Mouse (Mus musculus) midbrain, embryonic 12.5 days (tissue): ENCODE results near the gene Pawr. TPM values are rescaled to one million over a fixed set of nuclear protein-coding genes. Genes with fewer than 3 reads are reported as not detected.

Experiments
- ATAC-seq: fragments of 200-750 bp; cut with Nextera tagmentation; 2 replicates; pipeline ENCODE4 v1.8.0; 2017; ENCODE audit warnings: low read depth, moderate TSS enrichment, moderate library complexity; ENCODE audit not compliant: low FRiP score
- H3K27ac ChIP-seq: fragments of 300-500 bp; sonication (generic); replicated peaks from 2 replicates; pipeline ENCODE4 v1.5.1; 2016; ENCODE audit warnings: mild to moderate bottlenecking
- H3K27me3 ChIP-seq: fragments of 300-500 bp; sonication (generic); 2 replicates; pipeline ENCODE4 v1.6.1; 2016; ENCODE audit warnings: mild to moderate bottlenecking
- H3K36me3 ChIP-seq: fragments of 300-500 bp; sonication (generic); 2 replicates; pipeline ENCODE4 v1.6.1; 2016
- H3K4me1 ChIP-seq: fragments of 300-500 bp; sonication (generic); 2 replicates; pipeline ENCODE4 v1.6.1; 2016
- H3K4me2 ChIP-seq: fragments of 300-500 bp; sonication (generic); replicated peaks from 2 replicates; pipeline ENCODE4 v1.6.1; 2016; ENCODE audit warnings: mild to moderate bottlenecking, moderate library complexity
- H3K4me3 ChIP-seq: fragments of 300-500 bp; sonication (generic); 2 replicates; pipeline ENCODE4 v1.5.1; 2016; ENCODE audit warnings: mild to moderate bottlenecking
- H3K9ac ChIP-seq: fragments of 300-500 bp; sonication (generic); replicated peaks from 2 replicates; pipeline ENCODE4 v1.6.1; 2016; ENCODE audit warnings: mild to moderate bottlenecking, moderate library complexity
- H3K9me3 ChIP-seq: fragments of 300-500 bp; sonication (generic); 2 replicates; pipeline ENCODE4 v1.6.1; 2016; ENCODE audit warnings: mild to moderate bottlenecking
- WGBS: fragments of 180-500 bp; shearing (Covaris S2); methylation state at CpG from one replicate; pipeline ENCODE4 v1.1.7; 2016; 5-methylcytosine and 5-hydroxymethylcytosine counted together
- polyA plus RNA-seq: library from polyadenylated mRNA; unstranded; fragments of >200 nt; fragmentation: Nextera tagmentation; extraction: Ambion mirVana; gene quantifications from 2 replicates; pipeline ENCODE4 v1.2.1, GENCODE M21; 2016

The Pawr gene
- polyA plus RNA-seq, 1 experiment from 2014 or later: 10.9 TPM

DNA sequence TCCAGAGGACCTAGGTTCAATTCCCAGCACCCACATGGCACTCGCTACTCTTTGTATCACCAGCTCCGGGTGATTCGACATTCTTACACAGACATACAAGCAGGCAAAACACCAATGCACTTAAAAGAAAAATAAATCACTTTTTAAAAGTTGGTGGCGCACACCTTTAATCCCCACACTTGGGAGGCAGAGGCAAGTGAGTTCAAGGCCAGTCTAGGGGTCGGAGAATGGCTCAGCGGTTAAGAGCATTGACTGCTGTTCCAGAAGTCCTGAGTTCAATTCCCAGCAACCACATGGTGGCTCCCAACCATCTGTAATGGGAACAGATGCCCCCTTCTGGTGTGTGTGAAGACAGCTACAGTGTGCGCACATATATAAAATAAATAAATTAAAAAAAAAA is 16.7 kb upstream of the Pawr start:
- Histone ChIP-seq H3K27me3 (no peaks in the 10 kb centered on the region), H3K4me3 (no peak overlapping the region), H3K36me3 (no peaks in the 10 kb centered on the region), H3K27ac (no peak overlapping the region), H3K4me1 (no peaks in the 10 kb centered on the region), H3K9me3 (no peaks in the 10 kb centered on the region), H3K9ac (no peak overlapping the region), H3K4me2 (no peak overlapping the region)
- 96% methylated on average over 7 of the region's 7 CpGs for WGBS
- ATAC-seq: no peak

- Histone ChIP-seq H3K4me1 (peaks cover 6% of the 10 kb centered on the region; the same call in 1 of the 2 replicates), H3K27ac (no peak overlapping the region), H3K4me2 (no peak overlapping the region), H3K4me3 (no peak overlapping the region), H3K9ac (no peak overlapping the region), H3K36me3 (no peaks in the 10 kb centered on the region), H3K9me3 (no peaks in the 10 kb centered on the region), H3K27me3 (peaks cover 24% of the 10 kb centered on the region)
- 88% methylated on average over 7 of the region's 7 CpGs for WGBS
- ATAC-seq: no peak
These were observed 3.6 kb upstream of the Pawr start for GRCm38 (mm10) chr10:108328356-108328755.

GRCm38 (mm10) chr10:108328983-108329382 is 2.9 kb upstream of the Pawr start:
- H3K9me3 ChIP-seq: no peaks in the 10 kb centered on the region
- no peaks in the 10 kb centered on the region for H3K36me3 ChIP-seq
- H3K4me1 ChIP-seq: peaks cover 12% of the 10 kb centered on the region
- WGBS: 88% methylated on average over 12 of the region's 12 CpGs
- no peak overlapping the region for H3K4me3 ChIP-seq
- H3K27me3 ChIP-seq: peaks cover 24% of the 10 kb centered on the region
- ATAC-seq: no peak
- no peak overlapping the region for H3K9ac ChIP-seq
- H3K27ac ChIP-seq: no peak overlapping the region
- H3K4me2 ChIP-seq: no peak overlapping the region

DNA sequence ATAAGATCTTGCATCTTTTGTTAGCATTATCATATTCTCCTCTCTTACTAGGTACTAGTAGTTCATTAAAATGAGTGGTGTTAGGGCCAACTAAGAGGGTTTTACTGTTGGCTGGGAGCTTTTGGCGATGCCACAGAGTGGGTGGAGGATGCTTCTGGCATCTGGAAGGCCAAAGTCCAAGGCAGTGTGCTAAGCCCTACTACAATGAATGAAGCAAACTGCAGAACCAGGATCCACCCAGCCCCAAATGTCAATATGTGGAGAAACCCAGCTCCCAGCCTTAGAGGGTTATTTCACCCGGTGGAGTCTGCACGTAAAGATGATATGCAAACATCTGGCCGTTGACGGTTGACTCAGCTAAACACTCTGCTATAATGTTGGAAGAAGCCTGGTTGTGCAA is 2.1 kb upstream of the Pawr start:
- Histone ChIP-seq H3K4me1 (peaks cover 14% of the 10 kb centered on the region), H3K9ac (no peak overlapping the region), H3K36me3 (no peaks in the 10 kb centered on the region), H3K4me2 (no peak overlapping the region), H3K9me3 (no peaks in the 10 kb centered on the region), H3K27me3 (peaks cover 24% of the 10 kb centered on the region), H3K4me3 (no peak overlapping the region), H3K27ac (no peak overlapping the region)
- ATAC-seq: no peak
- WGBS: 93% methylated on average over 5 of the region's 5 CpGs

DNA sequence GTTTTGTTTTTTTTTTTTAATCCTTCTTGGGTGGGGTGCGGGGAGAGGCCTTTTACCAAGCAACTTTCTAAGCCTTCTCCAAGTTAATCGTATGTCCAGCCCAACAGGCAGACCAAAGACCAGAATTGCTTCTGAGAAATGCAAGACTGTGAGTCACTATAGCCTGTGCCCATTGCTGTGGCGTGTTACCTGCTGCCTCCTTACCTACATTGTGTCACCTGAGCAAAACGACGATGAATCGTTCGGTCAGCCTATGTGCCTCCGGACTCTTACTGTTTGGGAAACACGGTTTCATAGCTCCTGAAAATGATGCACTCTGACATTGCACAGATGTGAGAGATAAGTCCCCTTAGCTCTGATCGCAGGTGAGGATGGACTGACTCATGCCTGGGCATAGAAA is 957 bp upstream of the Pawr start:
- 8% methylated on average over 10 of the region's 10 CpGs for WGBS
- Histone ChIP-seq H3K4me2 (peak overlapping the region; percentile 91; the same call in 1 of the 2 replicates), H3K9me3 (no peaks in the 10 kb centered on the region), H3K27me3 (peaks cover 24% of the 10 kb centered on the region), H3K27ac (no peak overlapping the region), H3K36me3 (no peaks in the 10 kb centered on the region), H3K4me1 (peaks cover 14% of the 10 kb centered on the region), H3K9ac (no peak overlapping the region), H3K4me3 (no peak overlapping the region)
- no peak for ATAC-seq

GRCm38 (mm10) chr10:108332571-108333541 is 935 bp downstream of the Pawr start:
- Histone ChIP-seq H3K4me1 (peaks cover 14% of the 10 kb centered on the region), H3K36me3 (no peaks in the 10 kb centered on the region), H3K9ac (peak overlapping the region; percentile 79), H3K4me2 (peak overlapping the region; percentile 91), H3K4me3 (peak overlapping the region; percentile 89), H3K27me3 (peaks cover 24% of the 10 kb centered on the region), H3K9me3 (no peaks in the 10 kb centered on the region), H3K27ac (peak overlapping the region; percentile 56; the same call in 1 of the 2 replicates)
- peak; percentile 48 for ATAC-seq
- under 1% methylated on average over 101 of the region's 129 CpGs for WGBS

DNA sequence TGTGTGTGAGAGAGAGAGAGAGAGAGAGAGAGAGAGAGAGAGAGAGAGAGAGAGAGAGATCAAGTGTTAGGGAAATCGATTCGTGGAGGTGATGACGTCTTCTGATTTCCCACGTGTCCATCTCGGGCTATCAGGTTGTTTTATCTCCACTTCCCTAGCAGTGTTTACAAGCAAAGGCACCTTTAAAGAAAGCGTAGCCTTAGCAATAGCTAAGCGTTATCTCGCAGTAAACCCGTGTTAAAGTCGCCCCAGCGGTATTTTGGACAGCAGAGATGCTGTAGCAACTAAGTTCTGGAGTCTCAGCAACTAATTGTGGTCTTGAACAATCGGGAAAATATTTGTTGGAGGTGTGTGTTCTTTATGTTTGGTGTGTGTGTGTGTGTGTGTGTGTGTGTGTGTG is 1.7 kb downstream of the Pawr start:
- Histone ChIP-seq H3K4me3 (peak overlapping the region; percentile 89), H3K27ac (no peak overlapping the region), H3K27me3 (peaks cover 24% of the 10 kb centered on the region), H3K9me3 (no peaks in the 10 kb centered on the region), H3K4me2 (peak overlapping the region; percentile 91), H3K36me3 (no peaks in the 10 kb centered on the region), H3K9ac (peak overlapping the region; percentile 79), H3K4me1 (peaks cover 22% of the 10 kb centered on the region)
- 3% methylated on average over 12 of the region's 12 CpGs for WGBS
- ATAC-seq: no peak

DNA sequence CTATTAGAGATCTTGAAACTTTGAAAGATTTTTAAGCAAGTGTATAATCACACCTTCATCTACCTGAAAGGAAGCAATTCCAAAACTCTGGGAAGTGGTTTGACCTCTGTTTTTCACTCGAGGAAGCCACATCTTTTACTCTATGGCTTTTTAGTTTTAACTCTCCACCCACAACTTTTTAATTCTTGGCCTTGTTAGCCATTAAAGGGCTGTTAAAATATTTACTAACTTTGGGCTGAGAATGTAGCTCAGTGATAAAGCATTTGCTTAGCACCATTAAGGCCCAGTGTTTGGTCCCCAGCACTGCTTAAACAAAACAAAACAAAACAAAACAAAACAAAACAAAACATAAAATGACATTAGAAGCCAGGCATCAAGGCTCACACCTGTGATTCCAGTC is 2.2 kb downstream of the Pawr start:
- Histone ChIP-seq H3K27me3 (peaks cover 24% of the 10 kb centered on the region), H3K4me2 (peak overlapping the region; percentile 91), H3K4me3 (peak overlapping the region; percentile 89), H3K27ac (no peak overlapping the region), H3K9me3 (no peaks in the 10 kb centered on the region), H3K36me3 (no peaks in the 10 kb centered on the region), H3K4me1 (peaks cover 27% of the 10 kb centered on the region), H3K9ac (no peak overlapping the region)
- ATAC-seq: no peak
- 40% methylated on average over 1 of the region's 1 CpGs for WGBS

DNA sequence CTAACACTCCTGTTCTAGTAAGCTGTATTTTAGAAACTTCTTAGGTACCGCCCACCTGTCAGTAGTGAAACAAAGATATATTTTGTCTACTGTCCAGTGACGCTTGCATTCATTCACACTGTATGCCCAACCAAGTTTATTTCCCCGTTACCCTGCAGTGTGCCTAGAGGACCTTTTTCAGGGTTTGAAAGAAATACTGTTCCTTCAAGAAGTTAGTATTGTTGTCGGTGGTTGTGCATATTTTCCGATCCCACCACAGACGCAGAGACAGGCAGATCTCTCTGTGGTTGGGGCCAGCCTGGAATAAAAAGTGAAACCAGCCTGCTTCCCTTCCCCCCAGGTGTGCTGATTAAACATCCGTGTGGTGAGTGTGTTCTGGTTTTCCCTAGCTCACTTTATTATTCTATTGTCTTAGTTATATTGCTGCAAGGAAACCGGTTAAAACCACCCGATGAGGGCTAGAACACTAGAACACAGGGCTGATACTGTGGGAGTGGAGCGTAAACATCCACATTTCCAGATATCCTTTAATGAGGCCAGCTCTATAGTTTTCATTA is 3.9 kb downstream of the Pawr start:
- H3K9ac ChIP-seq: no peak overlapping the region
- no peaks in the 10 kb centered on the region for H3K36me3 ChIP-seq
- no peak overlapping the region for H3K4me2 ChIP-seq
- no peak overlapping the region for H3K4me3 ChIP-seq
- peaks cover 30% of the 10 kb centered on the region for H3K4me1 ChIP-seq
- no peaks in the 10 kb centered on the region for H3K9me3 ChIP-seq
- no peak overlapping the region for H3K27ac ChIP-seq
- WGBS: 89% methylated on average over 10 of the region's 10 CpGs
- no peak for ATAC-seq
- H3K27me3 ChIP-seq: peaks cover 15% of the 10 kb centered on the region

GRCm38 (mm10) chr10:108336581-108336980 is 4.7 kb downstream of the Pawr start:
- Histone ChIP-seq H3K4me3 (no peak overlapping the region), H3K9me3 (no peaks in the 10 kb centered on the region), H3K4me1 (peaks cover 28% of the 10 kb centered on the region), H3K36me3 (no peaks in the 10 kb centered on the region), H3K27ac (no peak overlapping the region), H3K27me3 (peaks cover 7% of the 10 kb centered on the region), H3K4me2 (no peak overlapping the region), H3K9ac (no peak overlapping the region)
- ATAC-seq: no peak
- WGBS: 94% methylated on average over 9 of the region's 9 CpGs

DNA sequence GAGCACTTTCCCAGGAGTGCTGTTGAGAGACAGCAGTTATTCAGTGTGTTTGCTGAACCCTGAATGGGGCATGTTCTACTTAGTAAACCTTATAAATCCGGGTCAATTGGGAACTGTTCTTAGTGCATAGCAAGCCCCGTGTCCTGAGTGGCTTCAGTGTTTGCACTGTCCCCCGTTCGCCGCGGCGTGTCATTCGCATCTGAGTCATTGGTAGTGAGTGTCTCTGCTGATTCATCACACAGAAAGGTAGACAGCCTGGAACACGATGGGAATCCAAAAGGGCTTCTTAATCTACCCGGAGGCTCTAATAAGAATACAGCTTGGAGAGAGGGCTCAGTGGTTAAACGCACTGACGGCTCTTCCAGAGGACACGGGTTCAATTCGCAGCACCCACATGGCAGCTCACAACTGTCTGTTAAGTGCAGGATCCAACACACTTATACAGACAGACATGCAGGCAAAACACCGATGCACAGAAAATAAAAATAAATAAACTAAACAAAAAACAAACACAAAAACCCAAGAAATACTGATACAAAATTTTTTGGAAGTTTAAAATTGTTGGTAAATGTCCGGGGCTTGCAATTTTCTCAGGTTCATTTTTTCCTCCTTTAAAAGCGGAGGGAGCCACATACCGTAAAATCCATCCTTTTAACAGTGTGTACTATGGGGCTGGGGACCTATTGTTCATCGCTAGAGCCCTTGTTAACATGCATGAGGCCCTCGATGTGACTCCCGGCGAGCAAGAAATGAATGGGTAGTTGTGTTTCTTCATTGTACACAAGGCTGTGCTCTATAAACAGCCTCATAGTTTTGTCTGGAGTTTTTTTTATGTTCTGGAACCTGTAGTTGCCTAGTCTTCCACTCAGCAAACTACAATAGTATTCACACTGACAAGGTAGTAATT is 6.4 kb downstream of the Pawr start:
- Histone ChIP-seq H3K4me2 (no peak overlapping the region), H3K4me3 (no peak overlapping the region), H3K36me3 (no peaks in the 10 kb centered on the region), H3K4me1 (peaks cover 24% of the 10 kb centered on the region), H3K27ac (peak overlapping the region; percentile 32; the same call in 1 of the 2 replicates), H3K9ac (no peak overlapping the region), H3K9me3 (no peaks in the 10 kb centered on the region), H3K27me3 (no peaks in the 10 kb centered on the region; the same call in 1 of the 2 replicates)
- peak; percentile 88 for ATAC-seq
- 49% methylated on average over 22 of the region's 22 CpGs for WGBS
